Mouse (Mus musculus) intestine, embryonic 16.5 days (tissue): ENCODE data around the gene Ssbp2. TPM values are rescaled to one million over a fixed set of nuclear protein-coding genes. Genes with fewer than 3 reads are reported as not detected.

Source experiments
- ATAC-seq: fragments of 200-750 bp; cut with Nextera tagmentation; 2 replicates; pipeline ENCODE4 v1.8.0; 2017; ENCODE audit warnings: moderate TSS enrichment, moderate library complexity
- H3K27ac ChIP-seq: fragments of 300-500 bp; sonication (generic); 2 replicates; pipeline ENCODE4 v1.5.1; 2014; ENCODE audit warnings: mild to moderate bottlenecking, low read length
- H3K27me3 ChIP-seq: fragments of 300-500 bp; sonication (generic); replicated peaks from 2 replicates; pipeline ENCODE4 v1.6.1; 2014; ENCODE audit warnings: low read length, control low read depth, mixed read lengths; ENCODE audit not compliant: control insufficient read depth, insufficient read depth
- H3K36me3 ChIP-seq: fragments of 300-500 bp; sonication (generic); 2 replicates; pipeline ENCODE4 v1.6.1; 2014; ENCODE audit warnings: low read length, control low read depth; ENCODE audit not compliant: control insufficient read depth, insufficient read depth
- H3K4me1 ChIP-seq: fragments of 300-500 bp; sonication (generic); 2 replicates; pipeline ENCODE4 v1.6.1; 2014; ENCODE audit warnings: low read length, control low read depth, mixed read lengths; ENCODE audit not compliant: control insufficient read depth, insufficient read depth
- H3K4me2 ChIP-seq: fragments of 300-500 bp; sonication (generic); 2 replicates; pipeline ENCODE4 v1.6.1; 2014; ENCODE audit warnings: low read depth, low read length, control low read depth
- H3K4me3 ChIP-seq: fragments of 300-500 bp; sonication (generic); 2 replicates; pipeline ENCODE4 v1.5.1; 2014; ENCODE audit warnings: mild to moderate bottlenecking, low read length
- H3K9ac ChIP-seq: fragments of 300-500 bp; sonication (generic); 2 replicates; pipeline ENCODE4 v1.6.1; 2014; ENCODE audit warnings: low read depth, low read length
- H3K9me3 ChIP-seq: fragments of 300-500 bp; sonication (generic); 2 replicates; pipeline ENCODE4 v1.6.1; 2016; ENCODE audit warnings: low read length, control low read depth; ENCODE audit not compliant: control insufficient read depth
- WGBS: fragments of 180-500 bp; shearing (Covaris S2); extraction: QIAGEN DNeasy Blood & Tissue Kit; methylation state at CpG from one replicate; pipeline ENCODE4 v1.1.7; 2014; 5-methylcytosine and 5-hydroxymethylcytosine counted together
- polyA plus RNA-seq: library from polyadenylated mRNA; unstranded; fragments of >200 nt; fragmentation: Nextera tagmentation; extraction: Ambion mirVana; gene quantifications from 2 replicates; pipeline ENCODE4 v1.2.1, GENCODE M21; 2015

Gene Ssbp2
- polyA plus RNA-seq, 1 experiment from 2014 or later: 78.7 TPM

DNA sequence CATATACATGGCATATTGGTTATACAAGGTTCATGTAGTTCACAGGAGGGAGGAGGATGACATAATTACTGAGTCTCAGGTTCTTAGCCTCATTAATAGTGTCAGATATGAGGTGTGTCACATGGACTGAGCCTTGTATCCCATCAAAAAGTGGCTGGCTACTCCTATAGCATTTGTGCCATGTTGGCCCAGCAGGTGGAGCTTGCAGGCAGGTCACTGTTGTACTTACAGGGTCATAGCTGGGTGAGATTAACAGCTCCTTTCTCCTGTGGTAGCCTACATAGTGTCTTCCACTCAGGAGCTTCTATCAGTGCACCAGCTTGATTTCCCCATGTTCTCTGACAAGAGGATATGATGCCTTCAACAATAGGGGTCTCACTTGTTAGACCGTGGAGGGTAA is 135.2 kb downstream of the Ssbp2 start:
- ATAC-seq: no peak
- 74% methylated on average over 1 of the region's 1 CpGs for WGBS

DNA sequence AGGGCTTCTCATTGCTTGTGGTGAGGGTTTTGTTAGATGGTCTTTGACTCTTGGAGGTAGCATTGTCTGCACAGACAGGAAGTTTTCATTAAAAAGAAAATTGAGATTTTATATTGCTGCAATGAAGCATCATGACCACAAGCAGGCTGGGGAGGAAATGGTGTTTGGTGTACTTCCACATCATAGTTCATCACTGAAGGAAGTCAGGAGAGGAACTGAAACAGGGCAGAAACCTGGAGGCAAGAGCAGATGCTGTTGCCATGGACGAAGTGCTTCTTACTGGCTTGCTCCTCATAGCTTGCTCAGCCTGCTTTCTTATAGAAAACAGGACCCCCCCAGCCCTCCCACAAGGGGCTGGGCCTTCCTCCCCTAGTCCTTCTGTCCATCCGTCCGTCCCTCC is 139.5 kb downstream of the Ssbp2 start:
- 91% methylated on average over 3 of the region's 3 CpGs for WGBS
- no peaks in the 10 kb centered on the region for H3K9me3 ChIP-seq
- H3K27ac ChIP-seq: no peak overlapping the region
- H3K9ac ChIP-seq: no peak overlapping the region
- H3K4me3 ChIP-seq: no peak overlapping the region
- H3K36me3 ChIP-seq: no peaks in the 10 kb centered on the region
- H3K4me2 ChIP-seq: no peak overlapping the region
- no peaks in the 10 kb centered on the region for H3K4me1 ChIP-seq
- no peak for ATAC-seq
- H3K27me3 ChIP-seq: no peaks in the 10 kb centered on the region

More for the DNA sequence above, 135.2 kb downstream of the Ssbp2 start:
- Histone ChIP-seq H3K27me3 (no peaks in the 10 kb centered on the region), H3K9me3 (no peaks in the 10 kb centered on the region), H3K27ac (no peak overlapping the region), H3K4me3 (no peak overlapping the region), H3K36me3 (no peaks in the 10 kb centered on the region), H3K4me1 (no peaks in the 10 kb centered on the region), H3K9ac (no peak overlapping the region), H3K4me2 (no peak overlapping the region)

DNA sequence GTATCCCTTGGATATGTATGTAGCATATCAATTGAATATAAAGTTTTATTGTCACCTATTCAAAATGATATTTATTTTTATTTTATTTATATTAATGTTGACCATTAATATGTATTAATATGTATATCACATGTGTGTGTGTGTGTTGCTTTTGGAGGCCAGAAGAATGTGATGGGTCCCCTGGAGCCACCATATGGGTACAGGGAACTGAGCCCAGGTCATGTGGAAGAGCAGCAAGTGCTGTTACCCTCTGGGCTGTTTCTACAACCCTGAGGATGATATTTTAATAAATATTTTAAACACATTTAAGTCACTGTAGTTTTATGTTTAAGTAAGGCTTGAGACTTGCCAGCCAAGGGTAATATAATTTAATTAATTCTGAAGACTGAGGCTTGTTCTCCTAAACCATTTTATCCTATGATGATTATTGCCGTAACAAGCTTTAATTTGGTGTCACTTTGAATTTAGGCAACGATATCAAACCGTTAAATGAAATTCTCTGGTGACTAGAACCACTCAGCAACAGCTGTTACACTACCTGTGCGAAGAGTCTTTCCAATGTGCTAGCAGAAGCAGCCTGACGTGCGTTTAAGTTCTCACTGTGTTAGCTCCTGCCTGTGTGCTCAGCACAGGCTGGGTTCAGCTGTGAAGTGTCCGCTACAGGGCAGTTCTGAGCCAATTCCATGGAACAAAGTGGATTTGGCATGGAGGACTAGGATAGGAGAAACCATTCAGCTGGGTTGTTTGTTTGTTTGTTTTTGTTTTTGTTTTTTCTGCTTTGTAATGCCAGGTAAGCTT is 145.2 kb downstream of the Ssbp2 start:
- no peak for ATAC-seq
- H3K4me1 ChIP-seq: no peaks in the 10 kb centered on the region
- no peak overlapping the region for H3K9ac ChIP-seq
- no peaks in the 10 kb centered on the region for H3K9me3 ChIP-seq
- no peak overlapping the region for H3K4me3 ChIP-seq
- 86% methylated on average over 7 of the region's 7 CpGs for WGBS
- no peak overlapping the region for H3K4me2 ChIP-seq
- H3K27ac ChIP-seq: no peak overlapping the region
- H3K27me3 ChIP-seq: no peaks in the 10 kb centered on the region
- H3K36me3 ChIP-seq: no peaks in the 10 kb centered on the region

DNA sequence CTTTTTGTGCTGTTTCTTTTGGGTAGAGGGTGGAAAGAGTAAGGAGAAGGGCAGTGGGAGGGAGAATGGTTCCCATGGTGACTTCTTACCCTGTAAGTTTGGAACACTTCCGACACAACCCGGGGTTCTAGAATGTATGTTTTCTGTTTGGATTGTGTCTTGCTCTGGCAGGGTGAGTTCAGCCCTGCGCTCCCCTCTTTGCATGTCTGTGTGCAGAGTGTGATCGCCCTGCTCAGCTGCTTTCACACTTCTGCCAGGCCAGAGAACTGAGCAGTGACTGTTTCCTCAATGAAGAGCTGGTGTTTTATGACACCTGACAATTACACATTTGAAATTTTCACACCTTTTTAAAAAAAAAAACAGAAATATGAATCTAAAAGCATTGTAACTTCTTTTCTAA is 150.5 kb downstream of the Ssbp2 start:
- no peaks in the 10 kb centered on the region for H3K9me3 ChIP-seq
- no peak overlapping the region for H3K27ac ChIP-seq
- H3K4me2 ChIP-seq: no peak overlapping the region
- H3K4me1 ChIP-seq: no peaks in the 10 kb centered on the region
- H3K4me3 ChIP-seq: no peak overlapping the region
- H3K27me3 ChIP-seq: no peaks in the 10 kb centered on the region
- no peaks in the 10 kb centered on the region for H3K36me3 ChIP-seq
- WGBS: 74% methylated on average over 4 of the region's 4 CpGs
- H3K9ac ChIP-seq: no peak overlapping the region
- no peak for ATAC-seq

DNA sequence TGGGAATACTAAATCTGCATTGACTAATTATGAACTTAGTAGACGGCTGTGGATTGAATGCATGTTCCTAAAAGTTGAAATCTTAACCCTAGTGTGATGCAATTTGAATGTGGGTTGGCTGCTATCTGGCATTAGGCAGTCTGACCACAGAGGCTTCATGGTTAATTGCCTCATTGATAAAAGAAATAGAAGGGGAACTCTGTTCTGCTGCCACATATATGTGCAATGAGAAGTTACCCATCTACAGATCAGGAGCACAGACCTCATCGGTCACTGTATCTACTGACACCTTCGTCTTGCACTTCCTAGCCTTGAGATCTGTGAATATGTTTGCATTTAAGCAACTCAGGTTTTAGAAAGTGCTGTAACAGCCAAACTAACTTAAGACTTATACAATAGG is 151.8 kb downstream of the Ssbp2 start:
- 0 out of 2 replicates have a peak overlapping the region, but pooled peaks have one; percentile 19 for H3K4me2 ChIP-seq
- WGBS: 61% methylated on average over 3 of the region's 3 CpGs
- H3K27ac ChIP-seq: peak overlapping the region; percentile 66; the same call in 1 of the 2 replicates
- no peaks in the 10 kb centered on the region for H3K36me3 ChIP-seq
- ATAC-seq: peak; percentile 43
- H3K4me3 ChIP-seq: no peak overlapping the region
- H3K27me3 ChIP-seq: no peaks in the 10 kb centered on the region
- H3K4me1 ChIP-seq: no peaks in the 10 kb centered on the region
- H3K9ac ChIP-seq: no peak overlapping the region
- no peaks in the 10 kb centered on the region for H3K9me3 ChIP-seq

DNA sequence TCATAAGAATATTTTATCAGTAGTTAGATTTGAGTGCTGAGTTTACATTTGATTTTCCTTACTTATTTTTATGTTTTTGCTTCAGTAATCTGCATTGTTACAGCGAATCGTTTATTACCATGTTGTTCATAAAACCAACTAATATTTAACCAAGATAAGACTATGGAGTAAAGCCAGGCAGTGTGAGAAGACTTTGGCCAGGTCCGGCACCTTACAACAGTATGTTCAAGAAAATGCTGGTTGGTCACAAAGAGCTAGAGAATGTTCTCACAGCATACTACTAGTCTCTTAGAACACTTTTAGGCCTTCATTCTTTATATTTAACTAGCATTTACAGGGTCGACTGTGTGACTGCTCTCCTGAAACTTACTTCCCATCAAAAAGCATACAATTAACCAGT is 152.5 kb downstream of the Ssbp2 start:
- ATAC-seq: peak; percentile 92
- Histone ChIP-seq H3K36me3 (no peaks in the 10 kb centered on the region), H3K4me2 (no peak overlapping the region), H3K4me3 (no peak overlapping the region), H3K27ac (no peak overlapping the region), H3K9me3 (no peaks in the 10 kb centered on the region), H3K4me1 (no peaks in the 10 kb centered on the region), H3K9ac (no peak overlapping the region), H3K27me3 (no peaks in the 10 kb centered on the region)
- 70% methylated on average over 4 of the region's 4 CpGs for WGBS

DNA sequence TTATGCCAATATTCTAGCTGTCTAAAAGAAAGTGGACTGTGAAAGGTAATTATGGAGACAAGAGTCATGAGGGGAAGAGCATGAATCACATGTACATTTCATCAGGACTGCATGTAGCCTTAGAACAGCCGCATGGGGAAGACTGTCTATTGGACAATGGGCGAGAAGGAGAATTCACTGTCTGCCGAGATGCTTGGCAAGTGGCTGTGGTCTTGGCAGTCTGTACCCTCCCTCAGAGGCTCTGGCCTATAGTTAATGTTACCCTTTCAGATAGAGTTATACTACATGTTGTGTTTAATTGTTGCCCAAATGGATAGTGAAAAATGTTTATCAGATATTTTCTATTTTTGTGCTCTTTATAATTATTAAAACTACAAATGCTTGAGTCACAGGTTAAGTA is 156.0 kb downstream of the Ssbp2 start:
- Histone ChIP-seq H3K4me2 (no peak overlapping the region), H3K9me3 (no peaks in the 10 kb centered on the region), H3K27me3 (no peaks in the 10 kb centered on the region), H3K9ac (no peak overlapping the region), H3K4me1 (no peaks in the 10 kb centered on the region), H3K36me3 (no peaks in the 10 kb centered on the region), H3K27ac (no peak overlapping the region), H3K4me3 (no peak overlapping the region)
- ATAC-seq: no peak
- whole genome bisulfite sequencing: 82% methylated on average over 3 of the region's 3 CpGs

DNA sequence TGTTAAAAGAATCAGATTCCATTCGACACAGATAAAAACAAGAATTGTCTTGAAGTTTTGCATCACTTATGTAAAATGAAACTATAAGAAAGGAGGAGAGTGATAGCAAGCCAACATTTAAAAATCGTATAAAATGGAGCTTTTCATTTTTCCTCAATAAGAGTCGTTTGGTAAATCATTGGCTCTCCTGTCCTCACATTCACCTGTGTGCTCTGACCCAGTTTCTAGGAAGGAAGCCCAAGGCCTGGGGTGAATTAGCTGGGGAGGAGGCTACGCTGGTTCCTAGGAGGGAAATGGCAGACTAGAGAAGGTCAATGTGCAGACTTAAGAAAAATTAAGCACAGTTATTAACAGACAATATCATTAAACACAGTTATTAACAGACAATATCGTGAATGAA is 156.8 kb downstream of the Ssbp2 start:
- no peak overlapping the region for H3K4me2 ChIP-seq
- no peaks in the 10 kb centered on the region for H3K4me1 ChIP-seq
- 87% methylated on average over 5 of the region's 5 CpGs for WGBS
- H3K9ac ChIP-seq: no peak overlapping the region
- H3K27ac ChIP-seq: no peak overlapping the region
- no peaks in the 10 kb centered on the region for H3K27me3 ChIP-seq
- H3K9me3 ChIP-seq: no peaks in the 10 kb centered on the region
- no peak for ATAC-seq
- no peaks in the 10 kb centered on the region for H3K36me3 ChIP-seq
- H3K4me3 ChIP-seq: no peak overlapping the region

DNA sequence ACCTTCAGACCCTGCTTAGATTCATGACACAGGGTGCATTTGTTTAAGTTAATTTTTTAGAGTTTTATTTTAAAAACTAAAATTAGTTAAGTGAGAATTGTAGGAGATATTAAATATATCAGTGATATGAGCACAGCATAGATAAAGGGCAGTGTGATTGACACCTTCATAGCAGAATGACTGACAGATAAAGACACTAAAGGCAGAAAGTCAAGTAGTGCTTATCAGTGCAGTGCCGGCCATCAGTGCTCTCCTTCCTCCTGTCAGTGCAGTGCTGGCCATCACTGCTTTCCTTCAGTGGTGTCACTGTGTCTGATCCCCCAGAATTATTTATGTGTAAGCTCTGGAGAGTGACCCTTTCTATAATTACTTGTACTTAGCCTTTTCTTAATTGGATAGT is 159.3 kb downstream of the Ssbp2 start:
- Histone ChIP-seq H3K9ac (no peak overlapping the region), H3K4me1 (no peaks in the 10 kb centered on the region), H3K36me3 (no peaks in the 10 kb centered on the region), H3K27ac (no peak overlapping the region), H3K27me3 (no peaks in the 10 kb centered on the region), H3K4me2 (no peak overlapping the region), H3K4me3 (no peak overlapping the region), H3K9me3 (no peaks in the 10 kb centered on the region)
- WGBS: 38% methylated on average over 1 of the region's 1 CpGs
- ATAC-seq: no peak

DNA sequence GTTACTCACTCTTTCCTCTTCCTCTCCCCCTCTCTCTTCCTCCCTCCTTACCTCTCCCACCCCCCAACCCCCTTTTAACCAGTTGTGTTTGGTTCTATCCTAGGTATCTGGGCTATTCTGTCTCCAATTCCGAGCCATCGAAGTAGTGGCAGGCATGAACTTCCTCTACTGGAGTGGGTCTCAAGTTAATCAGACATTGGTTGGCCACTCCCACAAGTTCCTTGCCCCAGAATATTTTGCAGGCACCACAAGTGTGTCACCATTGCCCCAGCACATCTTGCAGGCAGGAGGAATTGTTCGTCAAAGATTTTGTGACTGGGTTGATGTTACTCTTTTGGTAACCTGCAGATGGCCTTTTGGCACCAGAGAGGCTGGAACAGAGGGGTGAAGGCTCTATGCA is 160.5 kb downstream of the Ssbp2 start:
- no peak for ATAC-seq
- Histone ChIP-seq H3K36me3 (no peaks in the 10 kb centered on the region), H3K27me3 (no peaks in the 10 kb centered on the region), H3K27ac (no peak overlapping the region), H3K4me1 (no peaks in the 10 kb centered on the region), H3K4me2 (no peak overlapping the region), H3K4me3 (no peak overlapping the region), H3K9me3 (no peaks in the 10 kb centered on the region), H3K9ac (no peak overlapping the region)
- 96% methylated on average over 3 of the region's 3 CpGs for WGBS
